Mouse (Mus musculus) lung, adult 2 months (tissue): ENCODE data around the gene Erh.

Source experiments
- CTCF ChIP-seq: fragments of 200-500 bp; IDR thresholded peaks from 2 replicates; pipeline ENCODE4 v1.5.1; 2011; ENCODE audit warnings: mild to moderate bottlenecking, low read length, control low read depth; ENCODE audit not compliant: insufficient read depth
- POLR2A ChIP-seq: fragments of 200-500 bp; IDR thresholded peaks from 2 replicates; pipeline ENCODE4 v1.6.1; 2011; ENCODE audit warnings: low read depth, mild to moderate bottlenecking, control low read depth, low read length, borderline replicate concordance; ENCODE audit errors: extremely low read depth

- TF ChIP-seq CTCF (no peak), POLR2A (no peak)
These were observed 12.4 kb downstream of the Erh start for GRCm38 (mm10) chr12:80631790-80632189.
